Mouse (Mus musculus) intestine, postnatal 0 days (tissue): ENCODE measurements around the gene Cap2. TPM values are rescaled to one million over a fixed set of nuclear protein-coding genes. Genes with fewer than 3 reads are reported as not detected.

Experiments used
- ATAC-seq: fragments of 200-750 bp; cut with Nextera tagmentation; 2 replicates; pipeline ENCODE4 v1.8.0; 2017; ENCODE audit warnings: mild to moderate bottlenecking, moderate TSS enrichment, moderate library complexity
- H3K27ac ChIP-seq: fragments of 300-500 bp; sonication (generic); 2 replicates; pipeline ENCODE4 v1.5.1; 2014; ENCODE audit warnings: mild to moderate bottlenecking, low read depth, low read length, moderate library complexity
- H3K27me3 ChIP-seq: fragments of 300-500 bp; sonication (generic); replicated peaks from 2 replicates; pipeline ENCODE4 v1.6.1; 2014; ENCODE audit warnings: low read length, mixed read lengths; ENCODE audit not compliant: control insufficient read depth, insufficient read depth
- H3K36me3 ChIP-seq: fragments of 300-500 bp; sonication (generic); 2 replicates; pipeline ENCODE4 v1.6.1; 2014; ENCODE audit warnings: mild to moderate bottlenecking, moderate library complexity; ENCODE audit not compliant: control insufficient read depth, insufficient read depth
- H3K4me1 ChIP-seq: fragments of 300-500 bp; sonication (generic); replicated peaks from 2 replicates; pipeline ENCODE4 v1.6.1; 2014; ENCODE audit warnings: antibody characterized with exemption, low read length, mixed read lengths; ENCODE audit not compliant: control insufficient read depth, insufficient read depth
- H3K4me2 ChIP-seq: fragments of 300-500 bp; sonication (generic); replicated peaks from 2 replicates; pipeline ENCODE4 v1.6.1; 2014; ENCODE audit warnings: low read depth, mild to moderate bottlenecking, moderate library complexity
- H3K4me3 ChIP-seq: fragments of 300-500 bp; sonication (generic); 2 replicates; pipeline ENCODE4 v1.5.1; 2014; ENCODE audit warnings: low read depth, low read length
- H3K9ac ChIP-seq: fragments of 300-500 bp; sonication (generic); 2 replicates; pipeline ENCODE4 v1.6.1; 2014; ENCODE audit warnings: mild to moderate bottlenecking, low read depth, low read length
- H3K9me3 ChIP-seq: fragments of 300-500 bp; sonication (generic); 2 replicates; pipeline ENCODE4 v1.6.1; 2016; ENCODE audit warnings: mixed run types; ENCODE audit not compliant: control insufficient read depth
- CTCF ChIP-seq: sonication (generic); IDR thresholded peaks from 2 replicates; pipeline ENCODE4 v1.5.1; 2016; ENCODE audit warnings: low read depth, mild to moderate bottlenecking, control low read depth, antibody characterized with exemption, moderate library complexity
- WGBS: fragments of 180-500 bp; shearing (Covaris S2); extraction: QIAGEN DNeasy Blood & Tissue Kit; methylation state at CpG from one replicate; pipeline ENCODE4 v1.1.7; 2014; 5-methylcytosine and 5-hydroxymethylcytosine counted together
- polyA plus RNA-seq: library from polyadenylated mRNA; unstranded; fragments of >200 nt; fragmentation: Nextera tagmentation; extraction: Ambion mirVana; gene quantifications from 2 replicates; pipeline ENCODE4 v1.2.1, GENCODE M21; 2015

Gene Cap2
- polyA plus RNA-seq, 1 experiment from 2014 or later: 6.3 TPM

DNA sequence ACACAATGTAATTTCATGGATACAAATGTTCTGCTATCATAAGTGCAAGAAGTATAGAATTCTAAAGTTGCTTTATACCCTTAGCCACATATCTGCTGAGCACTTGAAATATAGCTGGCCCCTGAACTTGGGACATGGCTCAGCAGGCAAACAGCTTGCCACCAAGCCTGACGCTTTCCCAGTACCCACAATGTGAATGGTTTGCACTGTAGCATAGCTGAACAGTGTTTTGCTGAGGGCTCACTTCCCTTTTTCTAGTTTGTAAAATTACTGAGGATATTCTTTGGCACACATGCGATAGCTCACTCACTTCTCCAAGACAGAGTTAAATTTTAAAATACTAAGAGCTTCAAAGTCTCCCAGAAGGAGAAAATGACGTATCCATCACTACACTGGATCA, 20.4 kb upstream of the Cap2 start:
- Histone ChIP-seq H3K36me3 (no peaks in the 10 kb centered on the region), H3K9ac (no peak overlapping the region), H3K27ac (no peak overlapping the region), H3K27me3 (no peaks in the 10 kb centered on the region), H3K9me3 (no peaks in the 10 kb centered on the region), H3K4me1 (no peaks in the 10 kb centered on the region), H3K4me3 (no peak overlapping the region), H3K4me2 (no peak overlapping the region)
- WGBS: 73% methylated on average over 3 of the region's 3 CpGs
- TF ChIP-seq CTCF: no peak
- ATAC-seq: no peak

GRCm38 (mm10) chr13:46485605-46486004, 16.0 kb upstream of the Cap2 start:
- Histone ChIP-seq H3K9ac (no peak overlapping the region), H3K4me1 (no peaks in the 10 kb centered on the region), H3K4me2 (no peak overlapping the region), H3K36me3 (no peaks in the 10 kb centered on the region), H3K27ac (no peak overlapping the region), H3K27me3 (no peaks in the 10 kb centered on the region), H3K9me3 (no peaks in the 10 kb centered on the region), H3K4me3 (no peak overlapping the region)
- no peak for TF ChIP-seq CTCF
- WGBS: 77% methylated on average over 3 of the region's 3 CpGs
- ATAC-seq: no peak

DNA sequence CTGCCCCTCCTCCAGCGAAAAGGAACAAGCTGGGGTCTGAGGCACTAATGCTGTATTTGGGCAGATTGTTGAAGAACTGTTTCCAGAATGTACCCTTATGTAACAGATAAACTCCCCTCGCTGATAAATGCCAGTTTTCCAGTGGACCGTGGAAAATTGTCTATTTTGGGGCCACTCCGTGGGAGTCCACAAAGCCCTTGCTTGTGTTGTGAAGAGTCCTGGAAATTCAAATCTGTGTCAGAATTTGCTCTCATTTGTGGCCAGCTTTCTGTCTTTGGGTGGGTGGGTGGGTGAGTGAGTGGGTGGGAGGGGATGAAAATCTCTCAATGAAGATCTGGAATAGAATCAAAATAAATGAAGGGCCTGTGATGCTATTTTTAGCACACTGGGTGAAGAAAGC, 13.5 kb upstream of the Cap2 start:
- no peaks in the 10 kb centered on the region for H3K4me1 ChIP-seq
- no peak overlapping the region for H3K4me3 ChIP-seq
- ATAC-seq: no peak
- no peak overlapping the region for H3K9ac ChIP-seq
- no peak overlapping the region for H3K27ac ChIP-seq
- H3K36me3 ChIP-seq: no peaks in the 10 kb centered on the region
- WGBS: 79% methylated on average over 4 of the region's 4 CpGs
- H3K9me3 ChIP-seq: no peaks in the 10 kb centered on the region
- H3K4me2 ChIP-seq: no peak overlapping the region
- H3K27me3 ChIP-seq: no peaks in the 10 kb centered on the region
- no peak for TF ChIP-seq CTCF

GRCm38 (mm10) chr13:46490644-46491043, 11.0 kb upstream of the Cap2 start:
- no peaks in the 10 kb centered on the region for H3K27me3 ChIP-seq
- H3K27ac ChIP-seq: no peak overlapping the region
- no peak overlapping the region for H3K4me2 ChIP-seq
- 38% methylated on average over 4 of the region's 4 CpGs for WGBS
- H3K9ac ChIP-seq: no peak overlapping the region
- H3K4me1 ChIP-seq: no peaks in the 10 kb centered on the region
- ATAC-seq: no peak
- H3K36me3 ChIP-seq: no peaks in the 10 kb centered on the region
- no peak for TF ChIP-seq CTCF
- no peak overlapping the region for H3K4me3 ChIP-seq
- H3K9me3 ChIP-seq: no peaks in the 10 kb centered on the region

GRCm38 (mm10) chr13:46502390-46502891, 793 bp downstream of the Cap2 start:
- TF ChIP-seq CTCF: no peak
- H3K36me3 ChIP-seq: no peaks in the 10 kb centered on the region
- peak overlapping the region; percentile 48; the same call in 1 of the 2 replicates for H3K9ac ChIP-seq
- H3K4me1 ChIP-seq: no peaks in the 10 kb centered on the region
- H3K9me3 ChIP-seq: no peaks in the 10 kb centered on the region
- ATAC-seq: 0 out of 2 replicates have a peak, but pooled peaks have one; percentile 31
- peak overlapping the region; percentile 50 for H3K4me3 ChIP-seq
- 0 out of 2 replicates have a peak, but pooled peaks cover 4% of the 10 kb centered on the region for H3K27me3 ChIP-seq
- peak overlapping the region; percentile 75 for H3K4me2 ChIP-seq
- 11% methylated on average over 20 of the region's 20 CpGs for WGBS
- H3K27ac ChIP-seq: no peak overlapping the region

GRCm38 (mm10) chr13:46507944-46508343, 6.3 kb downstream of the Cap2 start:
- Histone ChIP-seq H3K36me3 (no peaks in the 10 kb centered on the region), H3K27me3 (no peaks in the 10 kb centered on the region), H3K9ac (no peak overlapping the region), H3K9me3 (0 out of 2 replicates have a peak, but pooled peaks cover 6% of the 10 kb centered on the region), H3K4me3 (no peak overlapping the region), H3K4me2 (no peak overlapping the region), H3K4me1 (no peaks in the 10 kb centered on the region), H3K27ac (no peak overlapping the region)
- TF ChIP-seq CTCF: no peak
- 68% methylated on average over 7 of the region's 7 CpGs for WGBS
- no peak for ATAC-seq

GRCm38 (mm10) chr13:46508823-46509222, 7.2 kb downstream of the Cap2 start:
- Histone ChIP-seq H3K27me3 (no peaks in the 10 kb centered on the region), H3K36me3 (no peaks in the 10 kb centered on the region), H3K4me2 (no peak overlapping the region), H3K4me3 (no peak overlapping the region), H3K9ac (no peak overlapping the region), H3K9me3 (0 out of 2 replicates have a peak, but pooled peaks cover 6% of the 10 kb centered on the region), H3K4me1 (no peaks in the 10 kb centered on the region), H3K27ac (no peak overlapping the region)
- 55% methylated on average over 4 of the region's 4 CpGs for WGBS
- no peak for ATAC-seq
- no peak for TF ChIP-seq CTCF
